Mouse (Mus musculus): ENCODE data around the gene Slc38a9.

Gene Slc38a9

DNA sequence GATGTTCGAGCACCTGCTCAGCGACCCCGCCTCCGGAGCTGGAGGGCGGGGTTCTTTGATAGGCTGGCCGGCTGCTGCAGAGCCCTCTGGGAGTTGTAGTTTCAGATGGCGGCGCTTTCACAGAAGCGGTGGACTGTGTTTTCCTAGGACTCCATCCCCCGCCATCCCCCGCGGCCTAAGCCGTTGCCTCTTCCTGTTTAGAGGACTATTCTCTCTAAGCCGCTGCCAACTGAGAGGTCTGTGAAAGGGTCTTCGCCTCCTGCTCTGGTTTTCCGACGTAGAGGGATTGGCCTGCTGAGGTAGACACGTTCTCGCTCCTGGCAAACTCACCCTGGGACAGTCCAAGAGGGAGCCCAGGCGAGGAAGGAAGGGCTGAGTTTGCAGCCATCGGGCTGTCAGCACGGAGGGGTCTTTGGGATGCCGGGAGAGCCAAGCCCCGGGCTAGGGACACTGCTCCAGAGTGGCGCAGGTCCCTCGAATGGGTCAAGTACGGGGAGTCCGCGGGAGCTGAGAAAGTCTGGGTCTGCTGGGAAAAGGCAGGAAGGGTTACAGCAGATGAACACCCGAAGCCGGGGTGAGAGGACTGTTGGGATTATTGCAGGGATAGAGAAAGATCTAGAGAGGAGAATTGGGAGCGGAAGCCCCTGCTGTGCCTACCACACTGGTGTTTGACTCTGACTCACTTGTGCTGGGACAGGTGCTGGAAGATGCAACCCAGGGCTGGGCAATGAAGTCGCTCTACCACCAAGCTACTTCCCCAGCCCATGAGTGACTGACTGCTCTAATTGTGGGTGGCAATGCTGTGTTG lies at the start of gene Slc38a9:
Slc38a9 (plus strand) TSS at position 178 of the 808 bp plus-strand sequence.
- peak; percentile 96 for DNase-seq

GRCm38 (mm10) chr13:112621592-112621991 lies 39.0 kb upstream of the Slc38a9 start:
- no peak for DNase-seq

GRCm38 (mm10) chr13:112623656-112624055 lies 36.9 kb upstream of the Slc38a9 start:
- no peak for DNase-seq

GRCm38 (mm10) chr13:112624622-112625021 lies 35.9 kb upstream of the Slc38a9 start:
- DNase-seq, result no peak

GRCm38 (mm10) chr13:112625566-112625965 lies 35.0 kb upstream of the Slc38a9 start:
- no peak for DNase-seq

- no peak for DNase-seq
These were observed 25.2 kb upstream of the Slc38a9 start for GRCm38 (mm10) chr13:112635174-112635837.

DNA sequence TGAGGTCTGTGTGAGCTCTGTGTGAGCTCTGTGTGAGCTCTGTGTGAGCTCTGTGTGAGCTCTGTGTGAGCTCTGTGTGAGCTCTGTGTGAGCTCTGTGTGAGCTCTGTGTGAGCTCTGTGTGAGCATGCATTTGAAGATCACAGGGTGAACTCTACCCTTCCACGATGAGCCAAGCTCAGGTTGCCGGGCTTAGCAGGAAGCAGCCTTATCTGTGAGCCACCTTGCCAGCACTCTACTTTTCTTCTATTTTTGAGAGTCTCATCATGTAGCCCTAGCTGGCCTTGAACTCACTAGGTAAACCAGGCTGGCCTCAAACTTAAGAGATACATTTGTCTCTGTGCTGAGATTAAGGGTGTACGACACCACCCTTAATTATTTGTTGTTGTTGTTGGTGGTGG lies 24.1 kb upstream of the Slc38a9 start:
- no peak for DNase-seq

DNA sequence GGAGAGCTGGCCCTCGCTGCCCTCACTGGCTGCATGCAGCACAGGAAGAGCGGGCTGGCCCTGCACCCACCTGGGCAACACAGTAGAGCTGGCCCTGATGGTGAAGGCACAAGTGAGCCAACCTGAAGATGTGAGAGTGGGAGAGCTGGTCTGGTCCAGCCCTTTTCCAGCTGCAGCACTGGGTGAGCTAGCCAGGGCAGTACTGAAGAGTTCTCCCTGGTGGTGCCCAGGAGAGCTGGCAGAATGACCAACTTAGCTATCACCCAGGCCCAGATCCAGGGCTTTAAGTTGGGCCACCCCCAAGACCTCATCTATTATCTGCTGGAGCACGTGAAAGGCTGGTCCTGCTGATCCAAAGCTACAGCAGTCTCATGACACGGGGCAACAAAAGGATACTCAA lies 21.4 kb upstream of the Slc38a9 start:
- no peak for DNase-seq

DNA sequence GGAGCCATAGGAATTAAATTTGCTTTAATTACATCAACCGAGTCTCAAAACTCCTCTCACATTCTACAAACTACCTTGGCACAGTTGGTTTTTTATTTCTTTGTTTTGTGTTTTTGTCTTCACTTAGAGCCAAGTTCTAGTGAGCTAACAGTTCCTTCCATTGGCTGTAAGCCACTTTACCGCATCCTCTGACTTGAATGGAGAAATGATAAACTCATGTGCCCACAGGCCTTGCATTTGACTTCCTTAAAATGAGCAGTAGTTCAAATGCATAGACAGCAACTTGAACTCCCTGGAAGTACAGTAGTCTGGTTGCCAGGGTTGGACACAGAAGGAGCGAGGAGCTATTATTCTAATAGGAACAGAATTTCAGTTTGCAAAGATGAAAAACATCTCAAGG lies 17.7 kb upstream of the Slc38a9 start:
- no peak for DNase-seq

DNA sequence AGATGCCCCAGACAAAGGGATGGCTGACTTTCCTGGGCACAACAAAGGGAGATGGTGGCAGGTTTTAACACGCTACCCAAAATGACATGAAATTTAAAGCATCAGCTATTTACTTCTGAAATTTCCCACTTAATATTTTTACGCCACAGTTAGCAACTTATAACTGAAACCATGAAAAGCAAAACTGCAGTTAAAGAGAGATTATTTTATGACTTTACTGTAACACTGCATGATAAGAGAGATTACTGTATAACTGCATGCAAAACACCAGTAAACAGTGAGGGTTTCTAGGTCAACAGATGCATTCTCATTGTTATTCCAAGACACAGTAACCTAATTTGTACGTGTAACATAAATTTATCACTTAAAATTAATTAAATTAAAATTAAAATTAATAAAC lies 15.6 kb upstream of the Slc38a9 start:
- no peak for DNase-seq

- no peak for DNase-seq
These were observed 14.9 kb upstream of the Slc38a9 start for GRCm38 (mm10) chr13:112645529-112646186.

DNA sequence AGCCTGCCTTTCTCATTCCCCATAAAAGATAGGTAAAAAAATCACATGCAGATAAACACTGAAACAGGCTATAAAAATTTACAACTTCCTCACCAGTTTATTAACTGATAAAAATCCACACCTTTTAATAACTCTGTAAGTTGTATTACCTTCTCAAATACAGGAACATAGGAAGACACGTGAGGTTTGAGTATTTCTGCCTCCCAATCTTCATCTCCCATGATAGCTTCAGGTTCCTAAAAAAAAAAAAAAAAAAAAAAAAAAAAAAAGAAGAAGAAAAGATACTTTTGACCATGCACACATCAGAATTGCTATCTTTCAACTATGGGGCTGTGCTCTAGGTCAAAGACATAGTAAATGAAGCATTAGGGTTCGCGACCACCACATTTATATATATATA lies 9.4 kb upstream of the Slc38a9 start:
- DNase-seq, result no peak

DNA sequence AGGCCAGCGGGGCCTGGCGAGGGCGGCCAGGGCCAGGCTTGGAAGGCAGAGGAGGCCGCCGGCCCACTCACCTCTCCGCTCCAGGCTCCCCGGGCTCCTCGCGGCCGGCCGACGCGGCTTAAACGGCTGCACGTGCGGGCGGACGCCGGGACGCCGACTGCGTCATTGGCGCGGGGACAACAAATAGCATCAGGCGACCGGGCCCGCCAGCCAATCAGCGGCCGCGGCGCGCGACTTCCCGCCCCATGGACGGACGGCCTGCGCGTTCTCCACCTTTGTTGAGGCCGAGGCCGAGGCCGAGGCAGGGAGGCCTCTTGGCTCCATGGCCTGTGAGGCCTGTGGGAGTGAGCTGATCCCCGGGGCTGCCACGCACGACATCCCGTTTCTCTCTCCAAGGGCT lies 8.3 kb upstream of the Slc38a9 start, which contains the start of gene Ddx4:
Ddx4 (minus strand) TSS at position 271 of the 400 bp plus-strand sequence.
- no peak for DNase-seq

DNA sequence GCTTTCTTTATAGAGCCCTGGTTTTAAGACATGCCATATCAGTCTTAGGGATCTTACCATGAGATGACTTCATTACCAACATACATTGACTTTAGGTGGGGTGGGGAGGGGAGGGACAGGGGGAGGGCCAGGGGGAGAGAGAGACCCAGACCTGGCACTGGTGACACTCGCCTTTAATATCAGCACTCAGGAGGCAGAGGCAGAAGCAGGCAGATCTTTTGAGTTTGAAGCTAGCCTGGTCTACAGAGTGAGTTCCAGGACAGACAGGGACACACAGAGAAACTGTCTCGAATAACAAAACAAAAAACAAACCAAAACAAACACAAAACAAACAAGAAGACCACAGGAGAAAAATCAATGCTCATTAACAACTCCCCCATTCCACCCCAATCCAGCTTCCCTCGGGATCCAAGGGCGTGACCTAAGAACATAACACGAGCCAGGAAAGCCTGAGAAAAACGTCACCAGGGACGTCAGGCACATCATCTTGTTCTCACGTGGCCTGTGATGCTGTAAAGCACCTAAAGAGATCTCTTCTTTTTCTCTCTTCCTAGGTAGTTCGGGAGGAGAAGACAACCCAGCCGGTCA lies 471 bp upstream of the Slc38a9 start:
- DNase-seq, result no peak

DNA sequence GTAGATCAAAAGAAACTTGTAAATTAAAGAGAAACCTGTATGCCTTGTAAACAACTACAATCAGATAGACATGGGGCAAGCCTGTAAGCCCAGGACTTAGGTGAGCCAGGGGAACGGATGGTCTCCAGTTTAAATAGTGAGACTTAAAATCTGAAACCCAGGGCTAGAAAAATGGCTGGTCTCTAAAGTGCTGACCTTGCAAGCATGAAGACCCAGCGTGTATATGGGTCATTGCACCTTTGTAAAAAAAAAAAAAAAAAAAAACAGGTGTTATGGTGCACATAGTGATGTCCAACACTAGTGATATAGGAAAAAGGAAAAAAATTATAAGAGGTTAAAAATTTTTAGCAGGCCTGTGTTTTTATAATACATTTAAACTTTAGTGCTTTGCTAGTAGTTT lies 1.1 kb downstream of the Slc38a9 start:
- no peak for DNase-seq

DNA sequence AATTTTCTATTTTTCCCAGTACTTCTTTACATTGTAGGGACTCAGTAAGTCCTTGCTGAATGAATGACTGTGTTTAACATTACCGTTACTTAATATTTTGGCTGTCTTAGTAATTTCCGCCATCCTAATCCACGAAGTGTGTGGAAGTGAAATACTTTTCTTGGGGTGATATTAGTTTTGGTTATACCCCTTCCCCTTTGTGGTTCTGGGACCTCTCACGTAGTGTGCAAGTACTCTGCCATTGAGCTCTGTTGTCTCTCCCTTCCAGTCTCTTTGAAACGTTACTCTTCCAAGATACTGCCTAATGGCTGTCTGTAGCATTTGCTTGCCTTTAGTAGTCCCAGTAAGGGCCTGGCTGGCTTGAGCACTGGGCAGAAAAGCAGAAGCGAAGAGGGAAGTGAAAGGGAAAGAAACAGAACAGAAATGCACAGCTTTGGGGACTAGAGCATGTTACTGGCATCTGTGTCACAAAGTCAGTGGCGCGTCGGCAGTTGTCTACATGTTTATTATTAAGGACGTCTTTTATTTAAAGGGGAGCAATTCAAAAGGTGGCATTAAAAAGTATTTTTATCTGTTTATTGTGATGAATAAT lies 6.0 kb downstream of the Slc38a9 start:
- DNase-seq, result no peak

DNA sequence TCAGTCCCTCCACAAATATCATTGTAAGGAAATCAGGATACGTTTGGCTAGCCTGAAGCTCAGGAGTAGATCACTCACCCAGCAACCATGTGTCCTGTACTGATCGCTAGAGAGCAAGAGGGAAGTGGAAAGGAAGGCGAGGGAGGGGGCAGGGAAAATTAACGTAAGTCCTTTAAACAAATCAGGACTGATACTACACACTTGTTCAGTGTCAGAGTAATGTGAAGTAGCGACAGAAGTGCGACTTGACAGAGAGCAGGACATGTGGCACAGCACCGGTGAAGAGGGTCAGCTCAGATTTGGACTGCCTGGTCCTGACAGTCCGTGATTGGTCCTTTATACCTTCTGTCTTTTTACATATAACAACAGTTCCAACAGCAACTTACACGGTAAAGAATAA lies 6.7 kb downstream of the Slc38a9 start:
- DNase-seq, result no peak

GRCm38 (mm10) chr13:112671708-112672107 lies 11.2 kb downstream of the Slc38a9 start:
- no peak for DNase-seq

DNA sequence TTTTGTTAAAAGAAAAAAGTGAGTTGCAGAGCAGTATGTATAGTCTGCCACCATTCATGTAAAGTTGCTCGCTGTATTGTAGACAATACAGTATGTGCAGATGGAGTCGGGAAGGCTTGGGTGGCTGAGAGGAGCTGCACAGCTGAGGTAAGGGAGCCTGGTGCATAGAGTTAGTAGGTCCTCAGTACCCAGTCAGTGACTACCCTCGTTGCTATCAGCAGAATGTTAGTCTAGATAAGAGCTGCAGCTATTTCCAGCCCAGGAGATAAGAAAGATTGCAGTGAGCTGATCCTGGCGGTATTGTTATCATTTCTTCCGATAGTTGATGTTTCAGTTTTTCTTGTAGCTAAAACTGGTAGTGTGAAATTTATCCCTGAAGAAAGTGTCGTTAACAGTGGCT lies 12.2 kb downstream of the Slc38a9 start:
- no peak for DNase-seq

GRCm38 (mm10) chr13:112673899-112674447 lies 13.4 kb downstream of the Slc38a9 start:
- DNase-seq, result peak; percentile 65

GRCm38 (mm10) chr13:112678154-112678553 lies 17.6 kb downstream of the Slc38a9 start:
- DNase-seq, result no peak

DNA sequence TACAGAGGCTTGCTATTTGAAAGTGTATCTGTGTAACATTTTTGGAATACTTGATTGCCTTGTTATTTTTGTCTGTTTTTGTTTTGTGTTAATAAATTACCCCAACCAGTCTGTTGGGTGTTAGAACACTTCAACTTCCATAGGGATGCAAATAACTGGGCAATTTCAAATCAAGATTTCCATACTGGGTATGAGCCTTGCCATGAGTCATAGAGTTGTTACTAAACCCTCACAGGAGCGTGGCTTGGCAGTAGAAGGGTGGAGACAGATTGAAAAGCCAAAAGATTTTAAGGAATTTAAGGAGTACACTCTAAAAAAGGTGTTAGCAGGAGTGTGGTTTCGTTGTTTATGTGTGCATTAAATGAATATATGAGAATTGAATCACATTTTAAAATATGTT lies 22.8 kb downstream of the Slc38a9 start:
- DNase-seq, result no peak

DNA sequence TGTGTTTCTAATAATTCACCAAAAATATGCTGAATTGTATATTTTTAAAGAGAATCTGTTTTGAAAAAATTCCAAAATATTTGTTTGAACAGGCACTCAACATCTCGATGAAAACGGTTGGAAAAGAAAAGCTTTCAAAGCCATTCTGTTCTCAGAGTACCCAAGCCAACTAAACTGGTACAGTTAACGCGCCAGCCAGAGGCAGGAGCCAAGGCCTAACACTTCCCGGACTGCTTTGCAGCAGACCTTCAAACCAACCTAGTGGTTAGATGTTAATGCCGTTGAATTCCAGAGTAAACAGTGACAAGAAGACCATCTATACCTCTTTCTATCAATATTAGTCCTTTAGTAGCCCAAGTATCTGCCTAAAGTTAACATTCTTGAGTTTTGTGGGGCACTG lies 23.4 kb downstream of the Slc38a9 start:
- DNase-seq, result no peak

Measured in layer of hippocampus, adult 9-11 months (tissue).